Mouse (Mus musculus) C3H10T1/2 (cell line): ENCODE results near the gene Cyp27a1. TPM values are rescaled to one million over a fixed set of nuclear protein-coding genes. Genes with fewer than 3 reads are reported as not detected.

Experiments
- polyA plus RNA-seq, 2 experiments: library from polyadenylated mRNA; unstranded; fragments of >200 nt; fragmentation: generic; extraction: Trizol; gene quantifications; one replicate each; pipeline ENCODE4 v1.2.1; 2012; ENCODE audit warnings: missing spikeins in 2 of 2

Cyp27a1 gene
- under 1 TPM in 1 of 2 experiments, not detected in 1; 0.02 TPM for polyA plus RNA-seq

DNA sequence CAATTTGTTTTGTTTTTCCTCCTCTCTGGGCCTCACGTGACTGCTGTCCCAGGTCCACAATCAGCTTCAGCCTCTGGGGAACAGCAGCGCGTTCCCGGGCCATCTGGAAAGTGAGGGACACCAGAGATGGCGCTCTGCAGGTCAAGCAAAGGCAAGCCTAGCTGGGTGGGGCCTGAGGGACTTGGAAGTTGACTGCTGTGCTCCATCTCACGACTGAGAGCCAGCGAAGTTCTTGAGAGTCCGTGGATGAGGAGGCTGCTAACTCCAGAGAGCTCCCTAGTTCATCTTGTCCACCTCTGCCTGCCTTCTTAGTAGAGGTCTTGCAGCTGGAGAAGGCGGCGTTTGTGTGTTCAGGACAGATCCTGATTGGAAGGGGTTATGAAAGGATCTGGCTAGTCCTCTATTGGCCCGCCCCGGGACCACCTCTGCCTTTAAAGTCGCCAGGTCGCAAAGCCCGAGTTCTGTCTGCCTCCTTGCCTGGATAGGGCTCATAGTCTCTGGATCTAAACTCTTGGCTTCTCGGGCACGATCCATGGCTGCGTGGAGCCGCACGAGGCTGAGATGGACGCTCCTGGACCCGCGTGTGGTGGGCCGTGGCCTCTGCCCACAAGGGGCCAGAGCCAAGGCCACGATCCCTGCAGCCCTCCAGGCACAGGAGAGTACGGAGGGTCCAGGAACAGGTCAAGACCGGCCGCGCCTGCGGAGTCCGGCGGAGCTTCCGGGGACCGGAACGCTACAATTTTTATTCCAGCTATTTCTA lies at the start of gene Cyp27a1:
Cyp27a1 (plus strand) TSS at position 476 of the 760 bp plus-strand sequence.

DNA sequence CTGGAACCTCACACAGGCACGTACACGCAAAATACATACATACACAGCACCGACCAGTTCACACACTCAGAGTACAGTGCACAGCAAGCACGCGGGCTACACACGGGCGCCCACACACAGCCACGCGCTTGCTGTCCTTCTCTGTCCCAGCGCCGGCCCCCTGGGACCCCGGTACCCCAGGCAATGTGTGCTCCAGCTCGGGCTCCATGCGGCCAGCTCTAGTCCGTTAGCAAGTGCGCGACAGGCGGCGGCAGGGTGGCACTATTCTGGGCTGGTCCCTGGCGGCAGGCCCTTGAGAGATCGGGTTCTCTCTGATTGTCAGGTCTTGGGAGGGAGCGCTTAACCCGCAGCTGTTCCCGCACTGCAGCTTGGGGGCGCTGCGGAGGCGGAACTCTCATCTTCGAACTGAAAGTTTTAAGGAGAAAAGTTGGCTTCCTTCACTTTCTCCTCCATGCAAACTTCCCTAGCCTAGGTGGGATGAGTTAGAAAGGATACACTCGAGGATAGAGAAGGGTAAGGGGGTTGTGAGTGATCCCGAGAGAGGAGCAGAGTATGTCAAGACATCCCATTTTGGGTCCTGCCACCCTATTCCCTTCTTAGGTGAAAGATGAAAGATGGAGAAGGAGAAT lies 35.4 kb downstream of the Cyp27a1 start, which contains the start of gene Prkag3:
Prkag3 (minus strand) TSS at position 579 of the 629 bp plus-strand sequence.

DNA sequence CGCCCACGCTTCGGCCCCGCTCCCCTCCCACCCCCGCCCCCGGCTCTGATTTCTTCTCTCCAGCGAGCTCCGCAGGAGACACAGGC lies 58.3 kb downstream of the Cyp27a1 start, which contains the start of gene Wnt6:
Wnt6 (plus strand) TSS at position 48 of the 86 bp plus-strand sequence.

Other genes with a start within 250 kb of the Cyp27a1 start
- 10 to 100 TPM; 13.1 to 22.0 TPM for gene Cnot9, start 207.5 kb upstream of the Cyp27a1 start, polyA plus RNA-seq
- gene Plcd4, start 170.7 kb upstream of the Cyp27a1 start, polyA plus RNA-seq, result under 1 TPM; 0.18 to 0.83 TPM
- 1 to 10 TPM in 1 of 2 experiments, under 1 TPM in 1; 0.22 to 1.4 TPM for gene Usp37, start 169.3 kb upstream of the Cyp27a1 start, polyA plus RNA-seq
- gene Zfp142, start 125.3 kb upstream of the Cyp27a1 start, polyA plus RNA-seq, result 1 to 10 TPM; 1.3 to 6.7 TPM
- 10 to 100 TPM; 15.6 TPM for gene Bcs1l, start 125.3 kb upstream of the Cyp27a1 start, polyA plus RNA-seq
- gene Rnf25, start 112.2 kb upstream of the Cyp27a1 start, polyA plus RNA-seq, result 10 to 100 TPM; 18.7 to 39.7 TPM
- 1 to 10 TPM; 1.5 to 5.7 TPM for gene Stk36, start 112.1 kb upstream of the Cyp27a1 start, polyA plus RNA-seq
- 1 to 10 TPM; 2.2 to 4.2 TPM for gene Ttll4, start 51.8 kb upstream of the Cyp27a1 start, polyA plus RNA-seq
- gene Prkag3, start 35.6 kb downstream of the Cyp27a1 start, polyA plus RNA-seq, result under 1 TPM; 0.01 to 0.06 TPM
- under 1 TPM in 1 of 2 experiments, not detected in 1; 0.33 TPM for gene Wnt6, start 58.3 kb downstream of the Cyp27a1 start, polyA plus RNA-seq
- under 1 TPM in 1 of 2 experiments, not detected in 1; 0.01 TPM for gene Wnt10a, start 77.9 kb downstream of the Cyp27a1 start, polyA plus RNA-seq
- not detected for gene Cdk5r2, start 141.4 kb downstream of the Cyp27a1 start, polyA plus RNA-seq
- not detected for gene Fev, start 171.8 kb downstream of the Cyp27a1 start, polyA plus RNA-seq
- gene Cryba2, start 179.6 kb downstream of the Cyp27a1 start, polyA plus RNA-seq, result not detected
- under 1 TPM in 1 of 2 experiments, not detected in 1; 0.01 TPM for gene Cfap65, start 222.0 kb downstream of the Cyp27a1 start, polyA plus RNA-seq
- under 1 TPM; 0.02 to 0.12 TPM for gene Ihh, start 238.1 kb downstream of the Cyp27a1 start, polyA plus RNA-seq